Mouse (Mus musculus): Measurements from ENCODE around the gene Nt5c2. TPM values are rescaled to one million over a fixed set of nuclear protein-coding genes. Genes with fewer than 3 reads are reported as not detected.
"Not testable (repeated sequence)": the region's sequence is repeated elsewhere in the genome, so short reads cannot be mapped to it uniquely, and the experiment has no call there.

Gene Nt5c2
- polyA plus RNA-seq, 1 experiment = 56.5 TPM

DNA sequence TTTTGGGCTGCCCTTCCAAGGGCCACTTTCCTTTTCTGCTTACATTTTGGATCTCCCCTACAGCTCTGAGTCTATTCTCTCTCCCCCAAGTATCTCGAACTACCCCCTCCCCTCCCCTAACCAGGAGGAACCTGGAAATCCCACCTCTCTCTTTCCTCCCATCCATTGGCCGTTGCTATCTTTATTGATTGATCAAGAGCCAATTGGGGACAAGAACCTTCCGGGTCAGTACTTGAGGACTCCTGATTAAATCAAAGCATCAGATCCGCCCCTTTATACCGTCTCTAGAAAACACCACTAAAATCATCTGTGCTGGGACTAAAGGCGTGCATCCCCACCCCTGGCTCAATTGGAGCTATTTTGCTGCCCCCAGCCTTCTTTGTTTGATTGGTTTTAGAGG, 33.5 kb downstream of the Nt5c2 start:
- peaks cover 48% of the 10 kb centered on the region for H3K4me1 ChIP-seq (ENCODE audit: control insufficient read depth, insufficient read depth, low read length)
- TF ChIP-seq CTCF (IDR thresholded peaks at IDR 0.05; ENCODE audit: low read depth, low read length) (no peak), POLR2A (IDR thresholded peaks at IDR 0.05; ENCODE audit: borderline replicate concordance, low read depth, low read length) (no peak)
- no peak overlapping the region for H3K27ac ChIP-seq (ENCODE audit: insufficient read depth, low read depth, low read length)
- H3K4me3 ChIP-seq (ENCODE audit: insufficient read depth, low read length) = no peak overlapping the region

DNA sequence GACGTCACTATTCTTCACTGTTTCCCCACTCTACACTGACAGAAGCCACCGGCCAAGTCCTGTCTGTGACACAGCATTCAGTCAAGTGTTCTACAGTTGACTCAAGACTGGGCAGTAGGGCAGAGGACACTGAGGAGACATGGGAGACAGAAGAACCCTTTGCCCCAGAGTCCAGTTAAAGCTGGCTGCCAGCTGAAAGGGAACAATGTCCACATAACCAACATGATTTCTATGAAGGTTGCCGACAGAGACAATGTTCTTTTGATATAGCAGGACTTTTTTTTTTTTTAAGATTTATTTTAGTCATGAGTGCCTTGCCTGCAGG, 35.2 kb downstream of the Nt5c2 start:
- peaks cover 40% of the 10 kb centered on the region for H3K4me1 ChIP-seq (ENCODE audit: control insufficient read depth, insufficient read depth, low read length)
- TF ChIP-seq POLR2A (IDR thresholded peaks at IDR 0.05; ENCODE audit: borderline replicate concordance, low read depth, low read length) (no peak), CTCF (IDR thresholded peaks at IDR 0.05; ENCODE audit: low read depth, low read length) (no peak)
- no peak overlapping the region for H3K4me3 ChIP-seq (ENCODE audit: insufficient read depth, low read length)
- H3K27ac ChIP-seq (ENCODE audit: insufficient read depth, low read depth, low read length) = peak overlapping the region; percentile 50

DNA sequence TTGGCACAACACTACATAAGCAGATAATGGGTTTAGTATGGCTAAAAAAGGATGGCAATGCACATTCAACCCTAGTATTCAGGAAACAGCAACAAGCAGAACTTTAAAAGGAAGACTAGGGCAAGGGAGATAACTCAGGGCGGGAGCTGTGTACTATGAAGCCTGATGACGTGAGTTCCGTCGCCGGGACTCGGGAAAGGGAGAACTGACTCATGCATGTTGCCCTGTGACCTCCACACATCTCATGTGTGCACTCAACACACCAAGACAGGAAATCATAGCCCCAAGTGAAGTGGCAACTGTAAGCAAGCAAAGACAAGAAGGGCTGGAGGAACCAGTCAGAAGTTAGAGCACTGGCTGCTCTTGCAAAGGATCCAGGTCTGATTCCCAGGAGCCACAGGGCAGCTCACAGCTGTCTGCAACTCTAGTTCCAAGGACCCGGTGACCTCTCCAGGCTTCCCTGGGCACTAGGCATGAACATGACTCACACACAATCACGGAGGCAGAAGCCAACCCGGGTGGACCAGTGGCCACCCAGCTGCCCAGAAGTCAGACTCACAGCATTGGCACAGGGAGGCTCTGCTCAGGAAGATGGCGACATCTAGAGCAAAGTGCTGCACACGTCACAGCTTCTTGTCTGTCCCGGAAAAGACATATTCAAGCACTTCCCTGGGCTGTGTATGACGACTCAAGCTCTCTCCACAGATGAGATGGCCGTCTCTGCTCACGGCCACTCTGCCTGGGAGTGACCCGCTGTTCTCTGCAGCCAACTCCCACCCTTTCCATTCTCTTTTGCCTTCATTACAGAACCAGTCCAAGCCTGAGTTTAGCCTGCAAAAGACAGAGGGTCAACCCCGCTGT, 35.8 kb downstream of the Nt5c2 start:
- TF ChIP-seq POLR2A (IDR thresholded peaks at IDR 0.05; ENCODE audit: borderline replicate concordance, low read depth, low read length) (no peak), CTCF (IDR thresholded peaks at IDR 0.05; ENCODE audit: low read depth, low read length) (no peak)
- peak overlapping the region; percentile 50 for H3K27ac ChIP-seq (ENCODE audit: insufficient read depth, low read depth, low read length)
- H3K4me3 ChIP-seq (ENCODE audit: insufficient read depth, low read length) = no peak overlapping the region
- H3K4me1 ChIP-seq (ENCODE audit: control insufficient read depth, insufficient read depth, low read length) = peaks cover 35% of the 10 kb centered on the region

GRCm38 (mm10) chr19:46978069-46978468, 36.9 kb downstream of the Nt5c2 start:
- peaks cover 26% of the 10 kb centered on the region for H3K4me1 ChIP-seq (ENCODE audit: control insufficient read depth, insufficient read depth, low read length)
- not testable (repeated sequence) for H3K27ac ChIP-seq (ENCODE audit: insufficient read depth, low read depth, low read length); H3K4me3 ChIP-seq (ENCODE audit: insufficient read depth, low read length)

GRCm38 (mm10) chr19:46977460-46977859, 37.5 kb downstream of the Nt5c2 start:
- no peak overlapping the region for H3K27ac ChIP-seq (ENCODE audit: insufficient read depth, low read depth, low read length)
- H3K4me3 ChIP-seq (ENCODE audit: insufficient read depth, low read length) = no peak overlapping the region
- TF ChIP-seq POLR2A (IDR thresholded peaks at IDR 0.05; ENCODE audit: borderline replicate concordance, low read depth, low read length) = no peak
- TF ChIP-seq CTCF (IDR thresholded peaks at IDR 0.05; ENCODE audit: low read depth, low read length) = no peak
- H3K4me1 ChIP-seq (ENCODE audit: control insufficient read depth, insufficient read depth, low read length) = peaks cover 26% of the 10 kb centered on the region

GRCm38 (mm10) chr19:46976743-46977142, 38.2 kb downstream of the Nt5c2 start:
- peaks cover 29% of the 10 kb centered on the region for H3K4me1 ChIP-seq (ENCODE audit: control insufficient read depth, insufficient read depth, low read length)
- no peak overlapping the region for H3K4me3 ChIP-seq (ENCODE audit: insufficient read depth, low read length)
- H3K27ac ChIP-seq (ENCODE audit: insufficient read depth, low read depth, low read length) = no peak overlapping the region
- TF ChIP-seq POLR2A (IDR thresholded peaks at IDR 0.05; ENCODE audit: borderline replicate concordance, low read depth, low read length) = no peak
- no peak for TF ChIP-seq CTCF (IDR thresholded peaks at IDR 0.05; ENCODE audit: low read depth, low read length)

- Histone ChIP-seq H3K4me3 (ENCODE audit: insufficient read depth, low read length) (no peak overlapping the region), H3K4me1 (ENCODE audit: control insufficient read depth, insufficient read depth, low read length) (peaks cover 35% of the 10 kb centered on the region), H3K27ac (ENCODE audit: insufficient read depth, low read depth, low read length) (no peak overlapping the region)
- TF ChIP-seq POLR2A (IDR thresholded peaks at IDR 0.05; ENCODE audit: borderline replicate concordance, low read depth, low read length) (no peak), CTCF (IDR thresholded peaks at IDR 0.05; ENCODE audit: low read depth, low read length) (no peak)
These were observed 39.0 kb downstream of the Nt5c2 start for GRCm38 (mm10) chr19:46975997-46976396.

- TF ChIP-seq POLR2A (IDR thresholded peaks at IDR 0.05; ENCODE audit: borderline replicate concordance, low read depth, low read length) = no peak
- peaks cover 38% of the 10 kb centered on the region for H3K4me1 ChIP-seq (ENCODE audit: control insufficient read depth, insufficient read depth, low read length)
These were observed 39.4 kb downstream of the Nt5c2 start for GRCm38 (mm10) chr19:46975565-46975964.

DNA sequence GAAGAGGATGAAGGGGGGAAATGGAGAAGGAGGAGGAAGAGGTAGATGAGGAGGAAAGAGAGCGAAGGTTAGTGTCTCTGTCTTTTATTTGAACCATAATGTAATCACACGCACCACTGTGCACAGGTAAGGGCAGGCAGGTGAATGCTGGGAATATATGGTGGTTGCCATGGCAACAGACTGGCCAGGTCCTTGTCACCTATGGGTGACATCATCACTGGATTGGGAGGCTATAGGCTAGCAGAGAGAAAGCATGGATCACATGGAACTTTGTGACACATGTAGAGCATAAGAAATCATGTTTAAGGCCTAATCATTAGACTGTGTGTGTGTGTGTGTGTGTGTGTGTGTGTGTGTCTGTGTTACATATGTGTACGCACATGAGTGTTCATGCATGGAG, 42.8 kb downstream of the Nt5c2 start:
- H3K27ac ChIP-seq (ENCODE audit: insufficient read depth, low read depth, low read length) = no peak overlapping the region
- TF ChIP-seq CTCF (IDR thresholded peaks at IDR 0.05; ENCODE audit: low read depth, low read length) (no peak), POLR2A (IDR thresholded peaks at IDR 0.05; ENCODE audit: borderline replicate concordance, low read depth, low read length) (no peak)
- peaks cover 44% of the 10 kb centered on the region for H3K4me1 ChIP-seq (ENCODE audit: control insufficient read depth, insufficient read depth, low read length)
- H3K4me3 ChIP-seq (ENCODE audit: insufficient read depth, low read length) = no peak overlapping the region

More at GRCm38 (mm10) chr19:46975565-46975964, 39.4 kb downstream of the Nt5c2 start:
- no peak overlapping the region for H3K4me3 ChIP-seq (ENCODE audit: insufficient read depth, low read length)
- H3K27ac ChIP-seq (ENCODE audit: insufficient read depth, low read depth, low read length) = no peak overlapping the region

GRCm38 (mm10) chr19:46971712-46972111, 43.2 kb downstream of the Nt5c2 start:
- H3K27ac ChIP-seq (ENCODE audit: insufficient read depth, low read depth, low read length) = no peak overlapping the region
- H3K4me3 ChIP-seq (ENCODE audit: insufficient read depth, low read length) = no peak overlapping the region
- TF ChIP-seq CTCF (IDR thresholded peaks at IDR 0.05; ENCODE audit: low read depth, low read length) (no peak), POLR2A (IDR thresholded peaks at IDR 0.05; ENCODE audit: borderline replicate concordance, low read depth, low read length) (no peak)
- H3K4me1 ChIP-seq (ENCODE audit: control insufficient read depth, insufficient read depth, low read length) = peaks cover 44% of the 10 kb centered on the region
